Mouse (Mus musculus): ENCODE results near the gene Vcam1. TPM values are rescaled to one million over a fixed set of nuclear protein-coding genes. Genes with fewer than 3 reads are reported as not detected.

The Vcam1 gene
- total RNA-seq (2021): 10 to 100 TPM; 50.3 to 51.7 TPM
- long read RNA-seq, transcript Vcam1-201 (9 exons, 3,469 nt): major isoform, 24 of 51 reads
- long read RNA-seq, partial matches to known transcripts: 15 of 51 reads
- long read RNA-seq, other reads (novel, unspliced or antisense): 11 of 51 reads

DNA sequence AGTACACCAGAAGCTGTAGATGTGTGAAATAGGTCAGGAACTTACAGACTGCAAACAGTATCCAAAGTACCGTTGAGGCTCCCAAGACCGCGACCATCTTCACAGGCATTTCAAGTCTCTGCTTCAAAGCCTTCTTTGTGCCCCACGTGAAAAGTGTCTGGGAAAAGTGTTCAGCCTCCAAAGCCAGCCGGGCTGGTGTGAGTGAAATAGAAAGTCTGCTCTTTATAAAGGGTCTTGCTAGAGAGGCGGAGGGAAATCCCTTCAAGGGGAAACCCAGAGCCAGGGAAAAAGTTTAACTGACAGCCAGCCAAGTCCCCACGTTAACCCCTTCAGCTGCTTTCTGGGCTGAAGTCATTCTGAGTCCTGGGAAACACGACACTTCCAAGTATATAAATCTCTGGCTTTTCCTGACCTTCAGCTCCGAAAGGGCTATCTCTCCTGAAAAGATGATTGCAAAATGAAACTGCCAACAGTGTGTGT is at the start of gene Vcam1:
Gene Vcam1, minus strand, starts transcription at position 430 of the 480 bp plus-strand sequence.
- DNase-seq (ENCODE audit: low spot score in 2 of 2): peak; percentile 57 to 69

DNA sequence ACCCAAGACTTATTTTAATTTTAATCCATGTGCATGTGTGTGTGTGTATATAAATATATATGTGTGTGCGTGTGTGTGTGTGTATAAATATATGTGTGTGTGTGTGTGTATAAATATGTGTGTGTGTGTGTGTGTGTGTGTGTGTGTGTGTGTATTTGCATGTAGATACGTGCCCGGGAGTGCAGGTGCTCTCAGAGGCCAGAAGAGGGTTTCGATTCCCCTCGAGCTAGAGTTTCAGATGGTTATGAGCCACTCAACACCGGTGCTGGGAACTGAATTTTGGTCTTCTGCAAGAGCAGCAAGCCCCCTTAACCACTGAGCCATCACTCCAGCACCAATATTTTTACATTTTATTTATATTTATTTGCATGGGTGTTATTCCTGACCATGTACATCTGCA is 45.6 kb upstream of the Vcam1 start:
- DNase-seq (ENCODE audit: low spot score in 2 of 2): no peak

DNA sequence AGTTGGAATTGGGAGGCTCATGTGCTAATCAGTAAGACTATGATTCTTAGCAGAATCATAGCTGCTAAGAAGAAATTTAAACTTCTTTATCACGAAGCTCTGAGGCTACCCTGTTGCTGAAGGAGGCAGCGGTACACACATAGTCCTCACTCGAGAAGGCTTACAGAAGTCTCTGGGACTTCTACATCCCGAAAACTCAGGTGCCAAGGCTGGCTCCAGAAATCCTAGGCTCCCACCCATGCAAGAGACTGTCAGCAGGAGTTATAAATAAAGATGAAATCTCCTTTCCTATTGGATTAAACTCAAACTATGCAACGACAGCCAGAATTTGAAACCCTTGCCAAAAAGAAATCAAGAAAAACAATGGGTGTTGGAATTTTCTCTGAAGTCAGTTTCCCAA is 42.0 kb upstream of the Vcam1 start:
- no peak for DNase-seq (ENCODE audit: low spot score in 2 of 2)

DNA sequence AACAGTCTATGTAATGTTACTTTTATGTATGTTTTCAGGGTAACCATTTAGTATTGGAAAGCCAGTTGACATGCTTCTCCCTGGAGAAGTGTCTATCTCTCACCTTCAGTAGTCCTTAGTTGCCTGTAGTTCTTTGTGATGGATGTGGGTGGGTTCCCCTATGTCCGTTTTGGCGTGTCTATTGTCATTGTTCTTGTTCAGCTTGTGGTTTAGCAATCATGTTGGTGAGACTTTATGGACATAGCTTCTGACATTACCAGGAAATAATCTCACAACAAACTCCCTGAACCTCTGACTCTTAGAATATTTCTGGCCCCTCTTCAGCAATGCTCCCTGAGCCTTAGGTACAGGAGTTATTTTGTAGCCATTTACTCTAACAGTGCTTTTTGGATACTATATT is 38.6 kb upstream of the Vcam1 start:
- no peak for DNase-seq (ENCODE audit: low spot score in 2 of 2)

DNA sequence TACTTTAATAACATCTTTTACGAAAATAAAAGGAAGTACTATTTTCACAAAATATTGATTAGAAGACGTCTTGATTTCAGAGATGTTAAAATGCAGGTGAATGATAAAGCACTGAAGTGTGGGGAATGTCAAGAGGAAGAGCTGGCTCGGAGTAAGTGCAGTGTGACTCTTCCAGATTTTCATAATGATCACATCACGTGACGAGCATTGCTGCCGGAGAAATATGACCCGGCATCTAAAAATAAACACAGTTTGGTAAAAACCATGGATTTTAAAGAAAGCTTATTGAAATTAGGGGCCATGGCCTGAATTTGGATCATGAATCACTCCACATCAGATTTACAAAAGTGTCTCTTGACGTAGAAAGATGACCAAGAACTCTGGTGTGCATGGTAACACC is 36.8 kb upstream of the Vcam1 start:
- no peak for DNase-seq (ENCODE audit: low spot score in 2 of 2)

DNA sequence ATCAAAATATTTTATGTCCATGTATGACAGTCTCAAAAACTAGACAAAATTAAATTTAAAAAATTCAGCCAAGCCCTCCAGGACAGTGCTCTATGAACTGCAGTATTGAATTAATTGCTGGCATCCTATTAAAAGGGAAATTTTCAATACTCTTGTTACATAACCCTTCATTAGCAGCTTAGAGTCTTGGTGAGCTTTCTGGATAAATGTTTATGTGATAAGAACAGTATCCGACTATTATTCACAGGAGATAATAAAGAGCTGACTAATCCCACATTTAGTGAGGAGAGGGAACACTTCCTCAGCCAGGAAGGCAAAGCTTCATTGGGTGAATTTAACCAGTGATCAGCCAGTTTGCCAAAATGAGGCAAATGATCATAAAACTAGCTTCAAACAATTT is 35.5 kb upstream of the Vcam1 start:
- DNase-seq (ENCODE audit: low spot score in 2 of 2): no peak

DNA sequence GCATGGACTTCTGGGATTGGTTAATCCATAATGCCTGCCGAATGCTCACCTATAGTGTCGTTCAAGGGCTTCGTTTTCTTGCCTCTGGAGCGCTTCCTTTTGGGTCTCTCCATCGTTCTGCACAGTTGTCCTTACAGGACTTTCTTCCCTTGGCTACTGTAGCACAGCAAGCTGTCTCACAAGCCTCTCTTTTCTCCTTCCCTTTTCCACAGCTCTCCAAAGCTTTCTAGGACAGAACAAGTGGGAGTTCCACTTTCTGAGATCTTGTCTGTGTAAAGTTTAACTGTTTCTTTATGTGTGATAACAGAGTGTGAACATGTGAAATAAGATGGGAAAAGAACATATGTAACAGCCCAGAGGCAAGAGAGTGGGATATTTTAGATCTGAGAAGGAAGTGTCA is 34.0 kb upstream of the Vcam1 start:
- no peak for DNase-seq (ENCODE audit: low spot score in 2 of 2)

DNA sequence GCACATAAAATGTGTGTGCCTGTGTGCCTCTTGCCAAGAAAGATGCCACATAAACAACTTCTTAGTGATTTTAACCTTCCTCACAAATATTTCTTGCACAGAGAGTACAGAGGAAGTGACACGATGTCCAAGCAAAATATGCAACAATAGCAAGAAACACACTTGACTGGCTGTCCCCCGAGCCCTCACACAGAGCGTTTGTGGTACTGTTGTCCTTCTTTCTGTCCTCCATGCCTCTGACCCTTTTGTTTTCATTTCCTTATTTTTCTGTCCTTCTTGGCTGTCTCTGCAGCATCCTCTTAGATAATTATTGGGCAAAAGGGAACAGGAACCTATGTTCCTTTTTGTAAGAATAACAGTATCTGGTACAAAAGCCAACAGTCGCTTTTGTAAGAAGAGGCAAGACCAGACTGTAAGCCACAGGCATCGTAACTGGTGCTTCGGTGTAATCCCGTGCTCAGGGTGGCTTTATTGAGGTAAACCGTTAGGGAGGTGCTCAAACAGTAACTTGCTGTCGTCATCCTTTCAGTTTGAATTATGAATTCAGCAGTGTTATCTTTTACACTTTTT is 32.7 kb upstream of the Vcam1 start:
- no peak for DNase-seq (ENCODE audit: low spot score in 2 of 2)

DNA sequence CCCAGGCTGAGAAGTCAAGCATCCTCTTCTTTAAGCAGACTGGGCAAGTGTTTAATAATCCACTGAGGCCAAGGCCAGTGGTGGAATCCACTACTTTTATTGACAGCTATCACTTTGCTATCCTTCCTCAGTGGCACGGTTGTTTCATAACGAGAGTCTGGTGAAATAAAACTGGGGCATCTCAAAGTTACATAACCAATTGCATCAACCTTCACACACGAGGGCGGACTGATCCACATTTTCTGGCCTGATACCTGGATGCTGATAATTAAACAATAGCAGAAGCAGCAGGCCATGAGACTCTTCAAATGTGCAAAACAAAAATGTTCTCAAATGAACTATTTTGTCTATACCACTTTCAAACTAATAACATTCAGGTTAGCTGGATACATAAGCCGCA is 29.9 kb upstream of the Vcam1 start:
- no peak for DNase-seq (ENCODE audit: low spot score in 2 of 2)

DNA sequence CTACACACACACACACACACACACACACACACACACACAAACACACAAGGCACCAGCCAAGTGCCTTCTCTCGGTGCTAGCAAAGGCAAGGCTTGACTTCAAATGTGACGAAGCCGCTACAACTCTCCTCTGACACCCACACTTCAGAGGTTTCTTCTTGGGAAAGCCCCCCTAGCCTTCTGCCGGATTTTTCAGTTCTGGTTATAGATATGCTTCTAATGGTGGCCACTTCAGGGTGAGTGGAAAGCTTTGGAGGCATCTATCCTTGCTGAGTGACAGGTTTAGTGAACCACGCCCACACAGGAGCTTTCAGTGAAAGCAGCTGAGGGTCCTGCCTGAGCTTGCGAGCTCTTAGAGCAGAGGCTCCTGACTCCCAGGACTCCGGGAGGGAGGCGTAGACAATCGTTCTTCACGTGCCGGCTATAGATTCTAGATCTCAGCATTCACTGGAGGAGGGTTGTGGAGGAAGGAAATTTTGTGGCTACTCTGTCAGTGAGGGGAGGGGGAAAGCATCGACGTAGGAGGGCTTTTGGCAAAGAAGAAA is 28.0 kb upstream of the Vcam1 start:
- no peak for DNase-seq (ENCODE audit: low spot score in 2 of 2)

DNA sequence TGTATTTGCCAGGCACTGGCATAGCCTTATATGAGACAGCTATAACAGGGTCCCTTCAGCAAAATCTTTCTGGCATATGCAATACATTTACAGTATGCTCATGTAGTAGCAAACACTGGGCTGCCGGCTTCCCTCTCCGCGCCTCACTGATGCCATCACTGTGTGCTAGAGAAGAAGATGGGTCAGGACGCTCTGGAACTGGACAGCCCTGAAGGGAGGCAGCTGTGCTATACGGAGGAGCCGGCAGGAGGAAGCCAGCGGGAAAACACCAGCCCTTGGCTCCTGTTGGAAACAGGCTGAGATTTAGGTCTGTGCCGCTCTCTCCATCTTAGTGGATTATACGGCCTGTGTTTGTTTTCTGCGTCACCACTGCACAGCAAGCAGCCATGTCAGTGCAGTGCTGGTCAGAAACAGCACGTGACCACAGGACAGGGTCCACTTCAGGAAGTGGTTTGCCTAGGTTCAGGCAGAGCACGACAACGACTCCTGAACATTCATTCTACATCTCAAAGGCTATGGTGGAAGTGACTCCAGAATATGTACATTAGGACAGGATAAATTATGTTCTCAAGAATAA is 20.7 kb upstream of the Vcam1 start:
- no peak for DNase-seq (ENCODE audit: low spot score in 2 of 2)

DNA sequence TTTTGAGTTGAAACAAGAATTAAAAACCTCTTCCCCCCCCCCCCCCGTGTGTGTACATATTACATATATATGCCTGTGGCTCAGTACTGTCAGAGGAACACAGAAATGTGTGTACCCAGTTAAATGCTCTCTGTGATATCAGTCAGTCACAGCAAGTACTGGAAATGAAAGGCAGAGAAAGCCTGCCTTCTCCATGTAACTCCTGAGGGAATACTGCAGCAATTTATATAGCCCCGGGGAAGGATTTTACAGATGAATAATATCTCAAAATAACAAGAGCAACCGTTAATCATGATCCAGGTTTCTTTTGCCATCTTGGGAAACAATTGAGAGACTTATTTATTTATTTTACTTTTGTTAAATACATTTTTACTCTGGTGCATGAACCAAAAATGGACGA is 19.6 kb upstream of the Vcam1 start:
- no peak for DNase-seq (ENCODE audit: low spot score in 2 of 2)

DNA sequence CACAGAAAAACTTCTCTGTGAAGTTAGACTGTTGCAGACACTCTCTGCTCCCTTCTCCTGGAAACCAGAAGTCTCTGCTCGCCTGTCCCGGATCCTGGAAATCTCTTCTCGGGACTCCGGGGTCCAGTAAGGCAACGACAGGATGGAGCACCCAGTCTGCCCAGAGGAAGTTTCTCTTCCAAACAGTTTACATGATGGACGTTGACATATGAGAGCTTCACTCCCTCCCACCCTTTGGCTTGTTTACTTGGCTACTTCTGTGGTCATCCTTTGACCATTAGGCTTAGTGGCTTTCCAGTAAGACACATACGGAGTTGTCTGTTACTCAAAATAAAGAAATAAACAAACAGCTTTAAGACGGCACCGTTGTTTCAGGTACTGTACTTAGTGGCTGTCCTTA is 19.2 kb upstream of the Vcam1 start:
- no peak for DNase-seq (ENCODE audit: low spot score in 2 of 2)

DNA sequence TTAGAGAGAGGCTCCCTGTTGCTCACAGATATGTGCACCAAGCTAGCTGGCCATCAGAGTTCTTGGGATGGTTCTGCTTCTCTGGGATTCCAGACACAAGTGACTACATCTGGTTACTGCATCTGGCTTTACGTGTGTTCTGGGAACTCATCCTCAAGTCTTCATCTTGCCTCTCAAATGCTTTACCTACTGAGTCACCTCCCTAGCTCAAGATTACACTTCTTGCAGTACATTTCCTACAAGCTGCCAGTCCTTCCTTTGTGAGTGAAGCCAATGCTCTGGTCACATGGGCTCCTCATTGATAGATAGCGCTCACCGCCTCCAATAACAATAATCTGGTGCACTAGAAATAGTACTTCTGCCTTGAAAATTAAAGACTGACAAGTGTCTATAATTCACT is 11.7 kb upstream of the Vcam1 start:
- DNase-seq (ENCODE audit: low spot score in 2 of 2): no peak

DNA sequence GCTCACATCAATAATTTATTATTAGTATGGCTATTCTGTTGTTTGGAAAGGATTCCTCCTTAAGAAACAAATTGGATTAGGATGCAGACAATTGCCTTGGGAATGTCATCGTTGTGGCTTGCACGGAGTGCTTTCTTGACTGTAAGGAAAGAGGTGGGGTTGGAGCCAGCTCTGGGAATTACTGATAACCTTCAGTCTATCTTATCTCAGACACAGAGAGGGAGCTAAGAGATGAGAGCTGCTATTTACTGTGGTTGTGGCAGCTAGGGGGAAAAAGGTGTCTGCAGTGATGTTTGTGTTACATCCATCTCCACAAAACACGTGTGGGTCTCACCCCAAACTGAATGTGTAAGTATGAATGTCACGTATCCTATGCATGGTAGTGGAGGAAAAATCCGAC is 9.5 kb upstream of the Vcam1 start:
- no peak for DNase-seq (ENCODE audit: low spot score in 2 of 2)

DNA sequence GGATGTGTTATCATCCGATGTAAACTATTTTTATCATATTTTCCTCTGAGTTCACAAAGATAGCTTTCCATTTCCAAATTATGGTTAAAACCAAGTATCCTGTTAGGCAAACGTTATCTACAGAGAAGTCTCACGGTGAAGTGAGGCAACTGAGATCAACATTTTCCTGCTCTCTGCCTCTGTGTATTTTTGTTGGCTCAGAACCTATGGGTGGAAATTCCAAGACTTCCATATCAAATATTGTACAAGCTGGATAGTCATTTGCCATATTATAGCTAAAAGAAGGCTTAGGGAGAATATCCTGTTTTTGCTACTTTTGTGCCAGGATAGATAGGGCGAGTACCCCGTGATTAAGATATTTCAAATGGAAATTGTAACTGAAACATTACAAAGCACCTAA is 8.6 kb upstream of the Vcam1 start:
- no peak for DNase-seq (ENCODE audit: low spot score in 2 of 2)

DNA sequence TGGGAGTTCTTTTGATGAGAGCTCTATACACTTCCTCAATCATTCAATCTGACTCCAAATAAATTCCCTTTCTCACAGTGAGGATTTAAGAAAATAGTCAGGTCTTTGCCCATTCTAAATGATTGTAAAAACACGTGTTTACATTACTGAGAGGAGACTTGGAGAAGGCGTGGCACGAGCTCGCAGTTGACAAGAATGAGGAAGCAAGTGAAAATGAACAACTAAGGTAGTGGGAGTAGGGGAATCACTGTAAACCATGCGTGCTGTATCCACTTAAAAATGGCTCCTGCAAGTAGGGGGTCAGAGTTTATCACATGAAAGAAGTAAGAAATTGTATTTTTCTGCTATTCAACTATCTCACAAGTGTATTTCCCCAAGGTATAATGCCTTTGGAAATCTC is 3.9 kb upstream of the Vcam1 start:
- no peak for DNase-seq (ENCODE audit: low spot score in 2 of 2)

DNA sequence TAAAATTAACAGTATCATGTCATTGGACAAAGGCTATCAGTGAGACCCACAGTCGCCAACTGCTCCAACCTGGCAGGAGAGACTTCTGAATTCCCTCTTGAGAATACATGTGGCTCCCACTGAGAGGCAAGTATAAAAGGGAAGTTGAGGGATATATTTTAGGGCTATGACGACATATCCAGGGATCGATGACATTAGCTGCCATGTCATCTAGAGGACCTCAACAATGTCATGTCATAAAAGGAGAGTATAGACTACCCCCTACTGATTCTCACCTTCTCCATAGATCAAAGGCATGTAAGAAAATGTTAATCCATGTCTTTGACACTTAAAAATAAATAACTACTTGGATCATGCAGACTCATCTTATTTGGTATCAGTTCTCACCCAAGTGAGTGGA is 1.2 kb upstream of the Vcam1 start:
- DNase-seq (ENCODE audit: low spot score in 2 of 2): no peak

DNA sequence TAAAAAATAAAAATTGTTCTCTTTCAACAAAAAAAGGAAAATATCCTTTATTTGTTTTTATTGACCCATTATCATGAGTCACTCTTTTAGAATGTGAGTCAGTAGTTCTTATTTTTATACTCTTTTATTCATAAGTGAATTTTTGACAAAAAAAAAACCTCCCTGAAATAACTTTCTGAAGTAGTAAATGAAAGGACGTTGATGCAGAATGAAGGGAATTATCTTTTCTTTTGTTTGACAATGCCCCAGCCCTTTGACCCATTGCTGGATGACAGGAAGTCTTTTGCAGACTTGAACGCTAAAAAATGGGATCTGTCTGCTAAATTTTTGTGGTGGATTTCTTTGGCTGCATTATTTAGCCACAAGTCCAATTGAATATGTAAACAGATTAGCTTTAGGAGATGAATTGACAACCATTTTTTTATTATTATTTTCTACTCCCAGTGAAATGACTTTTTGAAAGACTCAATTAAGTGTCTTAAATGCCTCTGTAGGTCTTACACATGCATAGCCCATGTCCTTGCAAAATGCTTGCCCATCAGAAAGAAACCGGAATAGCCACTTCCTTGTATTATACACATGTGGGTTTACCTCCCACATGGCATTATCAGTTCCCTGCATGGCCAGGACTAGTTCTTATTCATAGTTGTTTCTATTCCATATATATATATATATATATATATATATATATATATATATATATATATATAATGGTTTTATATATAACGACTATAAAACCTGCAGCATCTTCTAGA is 530 bp upstream of the Vcam1 start:
- no peak for DNase-seq (ENCODE audit: low spot score in 2 of 2)

DNA sequence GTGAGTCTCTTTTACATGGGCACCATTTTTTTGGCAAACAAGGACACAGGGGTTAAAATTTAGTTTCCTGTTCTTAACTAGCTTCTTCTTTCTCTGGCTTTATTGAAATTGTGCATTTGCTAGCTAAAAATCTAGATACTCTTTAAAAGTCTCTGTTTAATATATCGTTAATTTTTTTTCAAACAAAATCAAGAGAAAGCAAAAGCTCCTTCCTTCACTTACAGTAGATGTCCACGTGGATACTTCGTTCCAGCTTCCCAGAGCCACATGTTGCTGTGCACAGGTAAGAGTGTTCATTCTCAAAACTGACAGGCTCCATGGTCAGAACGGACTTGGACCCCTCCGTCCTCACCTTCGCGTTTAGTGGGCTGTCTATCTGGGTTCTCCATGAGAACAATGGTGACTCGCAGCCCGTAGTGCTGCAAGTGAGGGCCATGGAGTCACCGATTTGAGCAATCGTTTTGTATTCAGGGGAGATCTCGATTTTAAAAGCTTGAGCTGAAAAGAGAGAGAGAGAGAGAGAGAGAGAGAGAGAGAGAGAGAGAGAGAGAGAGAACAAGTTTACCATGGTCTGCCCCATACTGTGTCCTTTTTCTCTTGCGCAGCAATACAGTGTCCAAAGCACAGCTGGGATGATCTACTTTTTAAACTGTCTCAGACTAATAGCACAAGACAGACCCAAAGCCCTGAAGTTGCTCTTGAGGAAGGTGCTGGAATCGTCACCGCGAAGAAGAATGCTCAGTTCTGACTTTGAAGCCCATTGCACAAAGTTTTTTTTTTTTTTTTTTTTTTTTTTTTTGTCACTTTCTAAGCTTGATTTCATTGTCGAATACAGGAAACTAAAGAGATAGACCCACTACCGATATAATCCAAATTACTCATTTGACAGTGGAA is 930 bp downstream of the Vcam1 start:
- no peak for DNase-seq (ENCODE audit: low spot score in 2 of 2)

DNA sequence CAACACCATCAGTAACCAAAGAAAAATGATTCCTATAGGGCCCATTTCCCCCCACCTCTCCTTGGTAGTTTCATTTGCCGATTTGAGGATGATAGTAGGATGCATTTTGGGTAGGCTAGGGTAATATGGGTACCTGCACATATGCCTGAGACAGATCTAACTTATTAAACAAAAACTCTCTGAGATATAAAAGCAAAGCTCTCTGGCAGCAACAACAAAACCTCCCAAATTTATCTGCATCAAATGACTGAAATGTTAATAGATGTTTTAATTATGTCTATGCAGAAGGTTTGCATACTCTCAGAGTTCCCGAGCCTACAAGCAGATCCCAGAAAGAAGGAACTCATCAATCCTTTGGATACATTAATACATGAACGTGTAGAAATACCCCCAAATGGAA is 1.7 kb downstream of the Vcam1 start:
- DNase-seq (ENCODE audit: low spot score in 2 of 2): no peak
